Mouse (Mus musculus) lung, embryonic 14.5 days (tissue): ENCODE measurements around the gene Thada. TPM values are rescaled to one million over a fixed set of nuclear protein-coding genes. Genes with fewer than 3 reads are reported as not detected.

ENCODE experiments used
- ATAC-seq: fragments of 200-750 bp; cut with Nextera tagmentation; 2 replicates; pipeline ENCODE4 v1.8.0; 2017; ENCODE audit warnings: mild to moderate bottlenecking, moderate TSS enrichment, moderate library complexity; ENCODE audit not compliant: insufficient read depth
- DNase-seq: peaks from one replicate; pipeline ENCODE4 v3.0.0-alpha.2; 2015
- H3K27ac ChIP-seq: fragments of 300-500 bp; sonication (generic); 2 replicates; pipeline ENCODE4 v1.5.1; 2014; ENCODE audit warnings: low read depth, mild to moderate bottlenecking, moderate library complexity
- H3K27me3 ChIP-seq: fragments of 300-500 bp; sonication (generic); 2 replicates; pipeline ENCODE4 v1.6.1; 2014; ENCODE audit warnings: low read length, control low read depth; ENCODE audit not compliant: insufficient read depth
- H3K36me3 ChIP-seq: fragments of 300-500 bp; sonication (generic); 2 replicates; pipeline ENCODE4 v1.6.1; 2014; ENCODE audit warnings: control low read depth; ENCODE audit not compliant: insufficient read depth
- H3K4me1 ChIP-seq: fragments of 300-500 bp; sonication (generic); 2 replicates; pipeline ENCODE4 v1.6.1; 2014; ENCODE audit warnings: antibody characterized with exemption, control low read depth; ENCODE audit not compliant: insufficient read depth
- H3K4me2 ChIP-seq: fragments of 300-500 bp; sonication (generic); 2 replicates; pipeline ENCODE4 v1.6.1; 2014; ENCODE audit warnings: mild to moderate bottlenecking
- H3K4me3 ChIP-seq: fragments of 300-500 bp; sonication (generic); 2 replicates; pipeline ENCODE4 v1.5.1; 2014; ENCODE audit warnings: low read depth, low read length
- H3K9ac ChIP-seq: fragments of 300-500 bp; sonication (generic); 2 replicates; pipeline ENCODE4 v1.6.1; 2014
- H3K9me3 ChIP-seq: fragments of 300-500 bp; sonication (generic); 2 replicates; pipeline ENCODE4 v1.6.1; 2016; ENCODE audit warnings: low read depth, low read length, control low read depth
- CTCF ChIP-seq: IDR thresholded peaks from 2 replicates; pipeline ENCODE4 v1.5.1; 2016; ENCODE audit warnings: antibody characterized with exemption, low read depth
- WGBS: fragments of 180-500 bp; shearing (Covaris S2); extraction: QIAGEN DNeasy Blood & Tissue Kit; methylation state at CpG from one replicate; pipeline ENCODE4 v1.1.7; 2014; 5-methylcytosine and 5-hydroxymethylcytosine counted together
- polyA plus RNA-seq: library from polyadenylated mRNA; unstranded; fragments of >200 nt; fragmentation: Nextera tagmentation; extraction: Ambion mirVana; gene quantifications from 2 replicates; pipeline ENCODE4 v1.2.1, GENCODE M21; 2014

The Thada gene
- 12.1 and 14.5 TPM in 2 replicates for polyA plus RNA-seq

- WGBS, result under 1% methylated on average over 67 of the region's 67 CpGs
- H3K9ac ChIP-seq, result peak within 1 kb of the TSS; percentile 74
Observed at GRCm38 (mm10) chr17:84465753-84466608, at the start of gene Thada. Thada (minus strand) TSS chr17:84466205.

GRCm38 (mm10) chr17:84512516-84513085 lies 46.6 kb upstream of the Thada start:
- peak; percentile 46 for DNase-seq

More at GRCm38 (mm10) chr17:84465753-84466608, at the start of gene Thada:
- Histone ChIP-seq H3K36me3 (0 out of 2 replicates have a peak, but pooled peaks cover 5% of the 10 kb centered on the region), H3K9me3 (no peaks in the 10 kb centered on the region), H3K4me1 (peaks cover 7% of the 10 kb centered on the region; the same call in 1 of the 2 replicates), H3K27ac (peak within 1 kb of the TSS; percentile 75), H3K4me2 (peak within 1 kb of the TSS; percentile 93), H3K27me3 (no peaks in the 10 kb centered on the region), H3K4me3 (peak within 1 kb of the TSS; percentile 85)
- ATAC-seq (peak; percentile 98), DNase-seq (peak; percentile 100)
- 0 out of 2 replicates have a peak, but pooled peaks have one; percentile 20 for TF ChIP-seq CTCF

GRCm38 (mm10) chr17:84511682-84512515 lies 45.9 kb upstream of the Thada start, which contains the start of gene Plekhh2:
Plekhh2 (plus strand) TSS chr17:84511895.
- H3K4me3 ChIP-seq, result peak within 1 kb of the TSS; percentile 84
- no peaks in the 10 kb centered on the region for H3K27me3 ChIP-seq
- H3K27ac ChIP-seq, result peak within 1 kb of the TSS; percentile 77
- peak; percentile 40 for TF ChIP-seq CTCF
- DNase-seq, result peak; percentile 92
- H3K36me3 ChIP-seq, result no peaks in the 10 kb centered on the region
- H3K4me2 ChIP-seq, result peak within 1 kb of the TSS; percentile 64
- WGBS, result under 1% methylated on average over 75 of the region's 79 CpGs
- peak within 1 kb of the TSS; percentile 87 for H3K9ac ChIP-seq
- H3K9me3 ChIP-seq, result no peaks in the 10 kb centered on the region
- peak; percentile 85 for ATAC-seq
- H3K4me1 ChIP-seq, result peaks cover 15% of the 10 kb centered on the region; the same call in 1 of the 2 replicates

More at GRCm38 (mm10) chr17:84512516-84513085, 46.6 kb upstream of the Thada start:
- Histone ChIP-seq H3K4me2 (peak overlapping the region; percentile 64), H3K27ac (peak overlapping the region; percentile 77; the same call in 1 of the 2 replicates), H3K4me1 (peaks cover 15% of the 10 kb centered on the region; the same call in 1 of the 2 replicates), H3K9me3 (no peaks in the 10 kb centered on the region), H3K9ac (peak overlapping the region; percentile 87), H3K27me3 (no peaks in the 10 kb centered on the region), H3K4me3 (peak overlapping the region; percentile 84), H3K36me3 (no peaks in the 10 kb centered on the region)
- WGBS, result 8% methylated on average over 4 of the region's 4 CpGs
- ATAC-seq, result peak; percentile 37; the same call in 1 of the 2 replicates
- no peak for TF ChIP-seq CTCF

GRCm38 (mm10) chr17:84510961-84511639 lies 45.1 kb upstream of the Thada start:
- DNase-seq, result peak; percentile 52

DNA sequence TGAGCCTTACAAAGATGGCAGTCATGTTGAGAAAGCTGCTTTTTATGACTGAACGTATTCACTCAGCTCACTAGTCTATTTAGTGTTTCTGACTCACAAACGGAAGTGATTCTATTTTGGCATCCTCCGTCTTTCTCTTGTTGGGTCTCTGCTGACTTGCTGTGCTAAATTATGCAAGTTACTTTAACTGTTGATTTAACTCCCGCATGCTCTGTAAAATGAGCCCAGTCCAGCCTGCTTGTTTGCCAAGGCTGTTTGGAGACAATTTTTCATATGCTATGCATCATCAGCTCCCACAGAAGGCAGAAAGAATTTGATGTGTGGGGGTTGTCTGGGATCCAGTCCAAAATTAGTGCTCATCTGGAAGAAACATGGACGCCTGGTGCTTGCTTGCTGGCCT lies 44.4 kb upstream of the Thada start:
- Histone ChIP-seq H3K27me3 (no peaks in the 10 kb centered on the region), H3K4me3 (no peak overlapping the region), H3K4me1 (peaks cover 15% of the 10 kb centered on the region; the same call in 1 of the 2 replicates), H3K36me3 (no peaks in the 10 kb centered on the region), H3K9me3 (no peaks in the 10 kb centered on the region), H3K4me2 (no peak overlapping the region; the same call in 1 of the 2 replicates), H3K9ac (no peak overlapping the region), H3K27ac (peak overlapping the region; percentile 66)
- TF ChIP-seq CTCF, result no peak
- 17% methylated on average over 5 of the region's 5 CpGs for WGBS
- peak; percentile 91 for DNase-seq
- peak; percentile 64 for ATAC-seq

More at GRCm38 (mm10) chr17:84510961-84511639, 45.1 kb upstream of the Thada start:
- Histone ChIP-seq H3K4me3 (peak overlapping the region; percentile 84), H3K9me3 (no peaks in the 10 kb centered on the region), H3K4me1 (peaks cover 15% of the 10 kb centered on the region; the same call in 1 of the 2 replicates), H3K27me3 (no peaks in the 10 kb centered on the region), H3K9ac (peak overlapping the region; percentile 87; the same call in 1 of the 2 replicates), H3K27ac (peak overlapping the region; percentile 66), H3K4me2 (peak overlapping the region; percentile 64), H3K36me3 (no peaks in the 10 kb centered on the region)
- 14% methylated on average over 11 of the region's 11 CpGs for WGBS
- TF ChIP-seq CTCF, result no peak
- ATAC-seq, result peak; percentile 9; the same call in 1 of the 2 replicates

- H3K9ac ChIP-seq, result no peak overlapping the region
- DNase-seq (no peak), ATAC-seq (no peak)
- no peaks in the 10 kb centered on the region for H3K36me3 ChIP-seq
- peak overlapping the region; percentile 66; the same call in 1 of the 2 replicates for H3K27ac ChIP-seq
- H3K4me3 ChIP-seq, result no peak overlapping the region
- TF ChIP-seq CTCF, result no peak
- no peak overlapping the region for H3K4me2 ChIP-seq
- WGBS, result 51% methylated on average over 4 of the region's 4 CpGs
- no peaks in the 10 kb centered on the region for H3K27me3 ChIP-seq
- H3K4me1 ChIP-seq, result peaks cover 15% of the 10 kb centered on the region; the same call in 1 of the 2 replicates
- no peaks in the 10 kb centered on the region for H3K9me3 ChIP-seq
Observed at GRCm38 (mm10) chr17:84509176-84509575, 43.2 kb upstream of the Thada start.
